32 mouse cellular contexts compared by ENCODE assay signal in the genomic region with DNA sequence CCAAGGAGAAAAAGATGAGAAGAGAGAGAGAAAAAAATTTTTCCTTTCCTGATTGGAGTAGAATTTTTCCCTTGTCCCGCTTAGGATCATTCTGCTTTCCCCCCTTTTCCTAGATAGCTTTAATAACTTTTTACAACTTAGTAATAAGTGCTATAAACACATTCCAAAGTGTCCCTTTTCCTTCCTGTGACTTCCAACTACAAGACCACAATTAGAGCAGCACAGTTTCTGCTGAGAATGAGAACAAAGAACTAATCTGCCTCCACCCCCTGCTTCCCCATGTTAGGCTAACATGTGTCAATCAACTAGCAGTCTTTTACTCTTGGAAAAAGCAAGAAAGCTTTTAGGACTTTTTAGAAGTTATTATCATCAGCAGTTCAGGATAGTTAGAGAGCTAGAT.
"Had no signal": no experiment of that assay in that cellular context is flagged by ENCODE, and none has a peak within 500 bp of the region (broad histone marks: within the 10 kb centered on the region; RNA-seq: fewer than 3 reads in every experiment).

No protein-coding gene starts in this region.

- H3K27ac ChIP-seq: limb, embryonic 10.5 days; limb, embryonic 12.5 days; limb, embryonic 13.5 days; limb, embryonic 15.5 days; liver, embryonic 12.5 days; liver, embryonic 13.5 days; liver, embryonic 14.5 days; liver, embryonic 15.5 days; lung, embryonic 15.5 days; macrophage; midbrain, embryonic 10.5 days; midbrain, embryonic 12.5 days; midbrain, embryonic 13.5 days; midbrain, embryonic 15.5 days; neural tube, embryonic 12.5 days had no signal

- H3K36me3 ChIP-seq: limb, embryonic 10.5 days; limb, embryonic 12.5 days; limb, embryonic 13.5 days; limb, embryonic 15.5 days; liver, embryonic 12.5 days; liver, embryonic 13.5 days; liver, embryonic 15.5 days; lung, embryonic 15.5 days; midbrain, embryonic 10.5 days; midbrain, embryonic 12.5 days; midbrain, embryonic 13.5 days; midbrain, embryonic 15.5 days; neural tube, embryonic 12.5 days had no signal

- H3K4me1 ChIP-seq: limb, embryonic 10.5 days; limb, embryonic 12.5 days; limb, embryonic 13.5 days; limb, embryonic 15.5 days; liver, embryonic 12.5 days; liver, embryonic 13.5 days; liver, embryonic 15.5 days; lung, embryonic 15.5 days; megakaryocyte, embryonic 14.5 days; midbrain, embryonic 10.5 days; midbrain, embryonic 12.5 days; midbrain, embryonic 13.5 days; midbrain, embryonic 15.5 days; neural tube, embryonic 12.5 days had no signal

- H3K27me3 ChIP-seq: limb, embryonic 12.5 days; limb, embryonic 13.5 days; limb, embryonic 15.5 days; liver, embryonic 12.5 days; liver, embryonic 13.5 days; liver, embryonic 15.5 days; lung, embryonic 15.5 days; megakaryocyte, embryonic 14.5 days; midbrain, embryonic 12.5 days; midbrain, embryonic 13.5 days; midbrain, embryonic 15.5 days; neural tube, embryonic 12.5 days had no signal

- H3K9ac ChIP-seq: limb, embryonic 12.5 days; limb, embryonic 13.5 days; limb, embryonic 15.5 days; liver, embryonic 12.5 days; liver, embryonic 13.5 days; liver, embryonic 14.5 days; liver, embryonic 15.5 days; liver, postnatal 0 days; lung, embryonic 14.5 days; lung, embryonic 15.5 days; midbrain, embryonic 12.5 days; midbrain, embryonic 13.5 days; midbrain, embryonic 15.5 days; neural tube, embryonic 12.5 days had no signal

- H3K4me3 ChIP-seq: limb, embryonic 10.5 days; limb, embryonic 12.5 days; limb, embryonic 13.5 days; limb, embryonic 15.5 days; liver, embryonic 12.5 days; liver, embryonic 13.5 days; liver, embryonic 15.5 days; lung, embryonic 15.5 days; megakaryocyte, embryonic 14.5 days; midbrain, embryonic 10.5 days; midbrain, embryonic 12.5 days; midbrain, embryonic 13.5 days; midbrain, embryonic 15.5 days; myocyte; neural tube, embryonic 12.5 days had no signal

- DNase-seq: left cerebral cortex, postnatal 4 days; liver; liver, embryonic 13.5 days; liver, postnatal 0 days; lung, adult 18-20 months; lung, adult 2 months; lung, embryonic 14.5 days; lung, postnatal 10 days; lung, postnatal 14 days; lung, postnatal 36 days; lung, postnatal 4 days; midbrain, embryonic 14.5 days had no signal

- ATAC-seq: liver, embryonic 12.5 days; liver, postnatal 0 days; lung, postnatal 0 days; midbrain, embryonic 13.5 days; midbrain, embryonic 15.5 days; midbrain, embryonic 16.5 days had no signal

- H3K9me3 ChIP-seq: limb, embryonic 10.5 days; limb, embryonic 12.5 days; limb, embryonic 13.5 days; limb, embryonic 15.5 days; liver, embryonic 12.5 days; liver, embryonic 13.5 days; liver, embryonic 15.5 days; lung, embryonic 15.5 days; megakaryocyte, embryonic 14.5 days; midbrain, embryonic 10.5 days; midbrain, embryonic 12.5 days; midbrain, embryonic 13.5 days; midbrain, embryonic 15.5 days; neural tube, embryonic 12.5 days had no signal

- H3K4me2 ChIP-seq: limb, embryonic 12.5 days; limb, embryonic 13.5 days; limb, embryonic 15.5 days; liver, embryonic 11.5 days; liver, embryonic 12.5 days; liver, embryonic 13.5 days; liver, embryonic 15.5 days; lung, embryonic 14.5 days; lung, embryonic 15.5 days; midbrain, embryonic 11.5 days; midbrain, embryonic 12.5 days; midbrain, embryonic 13.5 days; midbrain, embryonic 15.5 days; neural tube, embryonic 12.5 days had no signal
